Mouse (Mus musculus) midbrain, embryonic 13.5 days (tissue): ENCODE results near the gene Tmem108. TPM values are rescaled to one million over a fixed set of nuclear protein-coding genes. Genes with fewer than 3 reads are reported as not detected.

Experiments
- ATAC-seq: fragments of 200-750 bp; cut with Nextera tagmentation; 2 replicates; pipeline ENCODE4 v1.8.0; 2017; ENCODE audit warnings: mild to moderate bottlenecking, moderate TSS enrichment, moderate library complexity
- H3K27ac ChIP-seq: fragments of 300-500 bp; sonication (generic); 2 replicates; pipeline ENCODE4 v1.5.1; 2015; ENCODE audit warnings: inconsistent platforms, mild to moderate bottlenecking, moderate library complexity
- H3K27me3 ChIP-seq: fragments of 300-500 bp; sonication (generic); 2 replicates; pipeline ENCODE4 v1.6.1; 2015; ENCODE audit warnings: mild to moderate bottlenecking, inconsistent platforms
- H3K36me3 ChIP-seq: fragments of 300-500 bp; sonication (generic); 2 replicates; pipeline ENCODE4 v1.6.1; 2015; ENCODE audit warnings: mild to moderate bottlenecking, inconsistent platforms
- H3K4me1 ChIP-seq: fragments of 300-500 bp; sonication (generic); replicated peaks from 2 replicates; pipeline ENCODE4 v1.6.1; 2015; ENCODE audit warnings: inconsistent platforms
- H3K4me2 ChIP-seq: fragments of 300-500 bp; sonication (generic); replicated peaks from 2 replicates; pipeline ENCODE4 v1.6.1; 2015; ENCODE audit warnings: moderate library complexity, mild to moderate bottlenecking, inconsistent platforms
- H3K4me3 ChIP-seq: fragments of 300-500 bp; sonication (generic); replicated peaks from 2 replicates; pipeline ENCODE4 v1.5.1; 2015; ENCODE audit warnings: mild to moderate bottlenecking, inconsistent platforms
- H3K9ac ChIP-seq: fragments of 300-500 bp; sonication (generic); replicated peaks from 2 replicates; pipeline ENCODE4 v1.6.1; 2015; ENCODE audit warnings: mild to moderate bottlenecking, inconsistent platforms
- H3K9me3 ChIP-seq: fragments of 300-500 bp; sonication (generic); 2 replicates; pipeline ENCODE4 v1.6.1; 2016; ENCODE audit warnings: mild to moderate bottlenecking, inconsistent platforms
- WGBS: fragments of 180-500 bp; shearing (Covaris S2); methylation state at CpG from one replicate; pipeline ENCODE4 v1.1.7; 2015; 5-methylcytosine and 5-hydroxymethylcytosine counted together
- polyA plus RNA-seq: library from polyadenylated mRNA; unstranded; fragments of >200 nt; fragmentation: Nextera tagmentation; extraction: Ambion mirVana; gene quantifications from 2 replicates; pipeline ENCODE4 v1.2.1, GENCODE M21; 2015

Gene Tmem108
- polyA plus RNA-seq, 1 experiment from 2014 or later, result 23.4 TPM

- ATAC-seq, result no peak
- Histone ChIP-seq H3K4me3 (no peak overlapping the region), H3K9ac (no peak overlapping the region), H3K27me3 (no peaks in the 10 kb centered on the region), H3K4me1 (peaks cover 28% of the 10 kb centered on the region), H3K9me3 (no peaks in the 10 kb centered on the region), H3K36me3 (no peaks in the 10 kb centered on the region), H3K27ac (no peak overlapping the region), H3K4me2 (no peak overlapping the region)
- WGBS, result 87% methylated on average over 2 of the region's 2 CpGs
These were observed 163.8 kb downstream of the Tmem108 start for GRCm38 (mm10) chr9:103597861-103598260.

GRCm38 (mm10) chr9:103595190-103595837 is 166.3 kb downstream of the Tmem108 start:
- Histone ChIP-seq H3K36me3 (no peaks in the 10 kb centered on the region), H3K9ac (no peak overlapping the region), H3K4me3 (no peak overlapping the region), H3K4me2 (no peak overlapping the region), H3K9me3 (no peaks in the 10 kb centered on the region), H3K27ac (peak overlapping the region; percentile 74), H3K4me1 (peaks cover 33% of the 10 kb centered on the region), H3K27me3 (no peaks in the 10 kb centered on the region)
- WGBS, result 15% methylated on average over 6 of the region's 6 CpGs
- peak; percentile 94 for ATAC-seq

GRCm38 (mm10) chr9:103594423-103595189 is 167.0 kb downstream of the Tmem108 start:
- Histone ChIP-seq H3K36me3 (no peaks in the 10 kb centered on the region), H3K4me3 (no peak overlapping the region), H3K9ac (no peak overlapping the region), H3K9me3 (no peaks in the 10 kb centered on the region), H3K4me1 (peaks cover 33% of the 10 kb centered on the region), H3K27ac (peak overlapping the region; percentile 85), H3K4me2 (no peak overlapping the region), H3K27me3 (no peaks in the 10 kb centered on the region)
- 81% methylated on average over 7 of the region's 7 CpGs for WGBS
- peak; percentile 61; the same call in 1 of the 2 replicates for ATAC-seq

- no peak for ATAC-seq
- Histone ChIP-seq H3K4me3 (no peak overlapping the region), H3K9ac (no peak overlapping the region), H3K27me3 (no peaks in the 10 kb centered on the region), H3K9me3 (no peaks in the 10 kb centered on the region), H3K36me3 (no peaks in the 10 kb centered on the region), H3K4me2 (no peak overlapping the region), H3K27ac (peak overlapping the region; percentile 44), H3K4me1 (peaks cover 33% of the 10 kb centered on the region)
- 50% methylated on average over 4 of the region's 4 CpGs for WGBS
These were observed 168.6 kb downstream of the Tmem108 start for GRCm38 (mm10) chr9:103593079-103593478.

- H3K36me3 ChIP-seq, result no peaks in the 10 kb centered on the region
- 93% methylated on average over 4 of the region's 4 CpGs for WGBS
- no peak overlapping the region for H3K4me2 ChIP-seq
These were observed 169.7 kb downstream of the Tmem108 start for GRCm38 (mm10) chr9:103591962-103592361.

GRCm38 (mm10) chr9:103590801-103591200 is 170.8 kb downstream of the Tmem108 start:
- Histone ChIP-seq H3K9me3 (no peaks in the 10 kb centered on the region), H3K4me1 (peaks cover 31% of the 10 kb centered on the region), H3K27ac (no peak overlapping the region), H3K4me3 (no peak overlapping the region), H3K36me3 (no peaks in the 10 kb centered on the region), H3K9ac (no peak overlapping the region), H3K4me2 (no peak overlapping the region), H3K27me3 (no peaks in the 10 kb centered on the region)
- no peak for ATAC-seq
- 94% methylated on average over 5 of the region's 5 CpGs for WGBS

More at GRCm38 (mm10) chr9:103591962-103592361, 169.7 kb downstream of the Tmem108 start:
- no peak overlapping the region for H3K9ac ChIP-seq
- no peaks in the 10 kb centered on the region for H3K9me3 ChIP-seq
- no peaks in the 10 kb centered on the region for H3K27me3 ChIP-seq
- ATAC-seq, result no peak
- H3K4me1 ChIP-seq, result peaks cover 33% of the 10 kb centered on the region
- no peak overlapping the region for H3K27ac ChIP-seq
- H3K4me3 ChIP-seq, result no peak overlapping the region

GRCm38 (mm10) chr9:103584865-103585264 is 176.8 kb downstream of the Tmem108 start:
- Histone ChIP-seq H3K36me3 (no peaks in the 10 kb centered on the region), H3K9ac (no peak overlapping the region), H3K9me3 (no peaks in the 10 kb centered on the region), H3K27ac (peak overlapping the region; percentile 64), H3K27me3 (no peaks in the 10 kb centered on the region), H3K4me1 (peaks cover 21% of the 10 kb centered on the region), H3K4me2 (no peak overlapping the region), H3K4me3 (no peak overlapping the region)
- 61% methylated on average over 4 of the region's 4 CpGs for WGBS
- peak; percentile 85 for ATAC-seq

- H3K27ac ChIP-seq, result no peak overlapping the region
- 92% methylated on average over 10 of the region's 10 CpGs for WGBS
- H3K9ac ChIP-seq, result no peak overlapping the region
- H3K4me3 ChIP-seq, result no peak overlapping the region
- ATAC-seq, result no peak
- H3K4me2 ChIP-seq, result no peak overlapping the region
- no peaks in the 10 kb centered on the region for H3K27me3 ChIP-seq
- peaks cover 21% of the 10 kb centered on the region for H3K4me1 ChIP-seq
- no peaks in the 10 kb centered on the region; the same call in 1 of the 2 replicates for H3K36me3 ChIP-seq
- H3K9me3 ChIP-seq, result no peaks in the 10 kb centered on the region
These were observed 179.2 kb downstream of the Tmem108 start for GRCm38 (mm10) chr9:103582249-103582961.

GRCm38 (mm10) chr9:103580621-103581020 is 181.0 kb downstream of the Tmem108 start:
- Histone ChIP-seq H3K27me3 (no peaks in the 10 kb centered on the region), H3K4me2 (no peak overlapping the region), H3K9ac (no peak overlapping the region), H3K4me1 (peaks cover 18% of the 10 kb centered on the region), H3K36me3 (no peaks in the 10 kb centered on the region; the same call in 1 of the 2 replicates), H3K4me3 (no peak overlapping the region), H3K27ac (no peak overlapping the region), H3K9me3 (no peaks in the 10 kb centered on the region)
- 95% methylated on average over 6 of the region's 6 CpGs for WGBS
- ATAC-seq, result no peak

- H3K27me3 ChIP-seq, result no peaks in the 10 kb centered on the region
- H3K27ac ChIP-seq, result no peak overlapping the region
- 97% methylated on average over 4 of the region's 4 CpGs for whole genome bisulfite sequencing
- peaks cover 18% of the 10 kb centered on the region for H3K4me1 ChIP-seq
- ATAC-seq, result no peak
- no peaks in the 10 kb centered on the region; the same call in 1 of the 2 replicates for H3K36me3 ChIP-seq
- no peaks in the 10 kb centered on the region for H3K9me3 ChIP-seq
- H3K4me2 ChIP-seq, result no peak overlapping the region
- no peak overlapping the region for H3K9ac ChIP-seq
- no peak overlapping the region for H3K4me3 ChIP-seq
These were observed 181.5 kb downstream of the Tmem108 start for GRCm38 (mm10) chr9:103580186-103580585.

- 81% methylated on average over 9 of the region's 9 CpGs for WGBS
- Histone ChIP-seq H3K4me3 (no peak overlapping the region), H3K27me3 (no peaks in the 10 kb centered on the region), H3K9me3 (no peaks in the 10 kb centered on the region), H3K4me2 (no peak overlapping the region), H3K36me3 (no peaks in the 10 kb centered on the region; the same call in 1 of the 2 replicates), H3K9ac (no peak overlapping the region), H3K4me1 (peaks cover 19% of the 10 kb centered on the region), H3K27ac (no peak overlapping the region)
- ATAC-seq, result no peak
These were observed 182.1 kb downstream of the Tmem108 start for GRCm38 (mm10) chr9:103579411-103580026.
